Mouse (Mus musculus) liver, embryonic 16.5 days (tissue): ENCODE data around the gene Purb. TPM values are rescaled to one million over a fixed set of nuclear protein-coding genes. Genes with fewer than 3 reads are reported as not detected.

Experiments
- ATAC-seq: fragments of 200-750 bp; cut with Nextera tagmentation; 2 replicates; pipeline ENCODE4 v1.8.0; 2017; ENCODE audit warnings: low read depth, mild to moderate bottlenecking, moderate number of reproducible peaks, moderate library complexity
- H3K27ac ChIP-seq: fragments of 300-500 bp; sonication (generic); 2 replicates; pipeline ENCODE4 v1.5.1; 2014; ENCODE audit warnings: mild to moderate bottlenecking, low read length
- H3K27me3 ChIP-seq: fragments of 300-500 bp; sonication (generic); 2 replicates; pipeline ENCODE4 v1.6.1; 2014; ENCODE audit warnings: low read depth, low read length, mixed read lengths; ENCODE audit not compliant: control insufficient read depth, insufficient read depth
- H3K36me3 ChIP-seq: fragments of 300-500 bp; sonication (generic); 2 replicates; pipeline ENCODE4 v1.6.1; 2014; ENCODE audit warnings: mild to moderate bottlenecking; ENCODE audit not compliant: control insufficient read depth, insufficient read depth
- H3K4me1 ChIP-seq: fragments of 300-500 bp; sonication (generic); 2 replicates; pipeline ENCODE4 v1.6.1; 2014; ENCODE audit warnings: low read depth, low read length, mixed read lengths; ENCODE audit not compliant: control insufficient read depth
- H3K4me2 ChIP-seq: fragments of 300-500 bp; sonication (generic); 2 replicates; pipeline ENCODE4 v1.6.1; 2014; ENCODE audit warnings: low read depth, low read length, mixed read lengths
- H3K4me3 ChIP-seq: fragments of 300-500 bp; sonication (generic); 2 replicates; pipeline ENCODE4 v1.5.1; 2014; ENCODE audit warnings: low read depth, mild to moderate bottlenecking, low read length
- H3K9ac ChIP-seq: fragments of 300-500 bp; sonication (generic); 2 replicates; pipeline ENCODE4 v1.6.1; 2014; ENCODE audit warnings: low read depth, low read length
- H3K9me3 ChIP-seq: fragments of 300-500 bp; sonication (generic); replicated peaks from 2 replicates; pipeline ENCODE4 v1.6.1; 2016; ENCODE audit warnings: low read length; ENCODE audit not compliant: control insufficient read depth
- WGBS: fragments of 180-500 bp; shearing (Covaris S2); extraction: QIAGEN DNeasy Blood & Tissue Kit; methylation state at CpG from one replicate; pipeline ENCODE4 v1.1.7; 2014; ENCODE audit not compliant: insufficient replicate concordance; 5-methylcytosine and 5-hydroxymethylcytosine counted together
- polyA plus RNA-seq: library from polyadenylated mRNA; unstranded; fragments of >200 nt; fragmentation: Nextera tagmentation; extraction: Ambion mirVana; gene quantifications from 2 replicates; pipeline ENCODE4 v1.2.1, GENCODE M21; 2015

Gene Purb
- polyA plus RNA-seq, 1 experiment from 2014 or later: 7.3 TPM

DNA sequence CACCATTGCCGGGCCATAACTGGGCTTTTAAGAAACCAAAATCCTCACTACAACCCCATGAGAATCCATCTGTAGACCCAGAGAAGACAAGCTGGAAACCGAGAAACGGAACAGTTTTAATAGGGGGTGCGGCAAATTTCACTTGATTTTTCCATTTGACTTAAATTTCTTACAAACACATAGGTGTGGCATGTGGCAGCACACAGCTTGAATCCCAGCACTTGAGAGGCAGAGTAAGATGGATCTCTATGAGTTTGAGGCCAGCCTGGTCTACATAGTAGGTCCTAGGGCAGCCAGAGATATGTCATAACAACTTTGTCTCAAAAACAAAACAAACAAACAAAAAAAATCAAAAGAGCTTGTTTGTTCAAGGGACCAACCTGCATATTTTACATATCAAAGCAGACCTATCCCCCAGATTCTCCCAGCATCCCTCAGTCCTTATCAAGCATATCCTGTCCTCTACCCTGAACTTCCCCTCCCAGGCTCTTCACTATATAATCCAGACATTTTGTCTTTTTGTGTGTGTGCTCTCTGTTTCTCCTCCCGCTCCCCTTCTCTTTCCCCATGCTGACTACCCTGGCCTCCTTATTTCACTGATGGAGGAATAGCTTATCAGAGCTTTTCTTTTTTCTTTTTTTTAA lies 12.4 kb upstream of the Purb start:
- WGBS: 78% methylated on average over 5 of the region's 5 CpGs
- no peaks in the 10 kb centered on the region for H3K9me3 ChIP-seq
- no peaks in the 10 kb centered on the region for H3K27me3 ChIP-seq
- H3K36me3 ChIP-seq: no peaks in the 10 kb centered on the region
- ATAC-seq: no peak
- H3K27ac ChIP-seq: no peak overlapping the region
- no peak overlapping the region for H3K4me3 ChIP-seq
- H3K4me1 ChIP-seq: peaks cover 6% of the 10 kb centered on the region
- H3K9ac ChIP-seq: no peak overlapping the region
- H3K4me2 ChIP-seq: no peak overlapping the region

DNA sequence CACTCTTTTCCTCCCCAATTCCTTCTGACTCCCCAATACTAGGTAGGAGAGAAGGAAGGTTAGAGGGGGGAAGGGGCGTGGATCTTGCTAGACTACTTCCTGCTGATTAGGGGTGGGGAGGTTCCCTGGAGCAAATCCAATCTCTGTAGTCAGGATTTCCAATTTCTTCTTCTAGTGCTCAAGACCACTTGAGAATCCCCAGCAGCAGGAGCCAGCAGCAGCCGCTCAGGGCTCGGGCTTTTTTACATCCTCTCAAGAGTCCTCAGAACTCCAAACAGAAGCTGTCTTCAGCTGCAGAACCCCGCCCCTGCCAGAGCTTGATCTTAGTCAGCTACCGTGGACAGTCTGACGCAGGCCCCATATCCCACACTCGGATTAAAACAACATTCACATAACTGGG lies 11.8 kb upstream of the Purb start:
- Histone ChIP-seq H3K4me2 (no peak overlapping the region), H3K9me3 (no peaks in the 10 kb centered on the region), H3K9ac (no peak overlapping the region), H3K27me3 (no peaks in the 10 kb centered on the region), H3K36me3 (no peaks in the 10 kb centered on the region), H3K4me1 (peaks cover 6% of the 10 kb centered on the region), H3K4me3 (no peak overlapping the region), H3K27ac (no peak overlapping the region)
- WGBS: 55% methylated on average over 7 of the region's 7 CpGs
- ATAC-seq: no peak

- Histone ChIP-seq H3K4me2 (no peak overlapping the region), H3K36me3 (no peaks in the 10 kb centered on the region), H3K9me3 (no peaks in the 10 kb centered on the region), H3K4me3 (no peak overlapping the region), H3K4me1 (peaks cover 6% of the 10 kb centered on the region), H3K27ac (no peak overlapping the region), H3K27me3 (no peaks in the 10 kb centered on the region), H3K9ac (no peak overlapping the region)
- ATAC-seq: no peak
- 61% methylated on average over 6 of the region's 6 CpGs for WGBS
Measured at GRCm38 (mm10) chr11:6486916-6487315, 11.2 kb upstream of the Purb start.

DNA sequence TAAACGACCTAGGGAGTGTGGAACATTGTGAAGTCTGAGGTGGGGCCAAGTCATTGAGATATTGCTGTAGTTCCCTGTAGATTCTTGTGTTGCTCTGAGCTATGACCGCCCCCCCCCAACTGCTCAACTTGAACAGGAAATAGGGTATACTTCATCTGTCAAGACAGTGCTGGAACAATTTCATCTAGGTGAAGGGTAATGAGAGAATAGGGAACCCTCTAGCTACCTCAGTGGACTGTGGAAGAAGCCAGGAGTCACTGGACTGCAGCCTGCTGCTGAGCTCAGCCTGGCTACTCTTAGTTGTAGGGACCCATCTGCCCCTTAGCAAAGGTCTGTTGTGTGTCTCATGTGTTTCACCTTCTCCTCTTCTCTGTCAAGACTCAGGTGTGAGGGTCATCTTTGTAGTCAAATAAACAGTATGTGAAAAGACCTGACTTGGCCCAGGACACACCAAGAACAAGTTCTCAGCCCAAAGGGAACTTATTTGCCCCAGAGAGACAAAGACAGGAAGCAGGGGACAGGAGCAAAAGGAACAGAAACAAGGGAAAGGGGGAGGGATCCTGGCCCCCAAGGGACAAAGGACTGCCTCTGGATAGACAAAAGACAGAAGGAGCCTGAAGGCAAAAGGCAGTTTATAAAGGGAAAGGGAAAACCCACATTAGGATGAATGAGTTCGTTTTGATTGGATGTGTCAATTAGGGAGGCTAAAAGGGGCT lies 8.7 kb upstream of the Purb start:
- H3K9ac ChIP-seq: no peak overlapping the region
- no peak overlapping the region for H3K27ac ChIP-seq
- no peak for ATAC-seq
- H3K27me3 ChIP-seq: no peaks in the 10 kb centered on the region
- WGBS: 23% methylated on average over 3 of the region's 3 CpGs
- H3K4me3 ChIP-seq: no peak overlapping the region
- peaks cover 6% of the 10 kb centered on the region for H3K4me1 ChIP-seq
- no peak overlapping the region for H3K4me2 ChIP-seq
- H3K36me3 ChIP-seq: no peaks in the 10 kb centered on the region
- no peaks in the 10 kb centered on the region for H3K9me3 ChIP-seq

GRCm38 (mm10) chr11:6483103-6483502 lies 7.4 kb upstream of the Purb start:
- Histone ChIP-seq H3K4me1 (peaks cover 6% of the 10 kb centered on the region), H3K27ac (no peak overlapping the region), H3K4me2 (no peak overlapping the region), H3K36me3 (no peaks in the 10 kb centered on the region), H3K4me3 (no peak overlapping the region), H3K27me3 (no peaks in the 10 kb centered on the region), H3K9me3 (no peaks in the 10 kb centered on the region), H3K9ac (no peak overlapping the region)
- 34% methylated on average over 2 of the region's 2 CpGs for WGBS
- ATAC-seq: no peak

DNA sequence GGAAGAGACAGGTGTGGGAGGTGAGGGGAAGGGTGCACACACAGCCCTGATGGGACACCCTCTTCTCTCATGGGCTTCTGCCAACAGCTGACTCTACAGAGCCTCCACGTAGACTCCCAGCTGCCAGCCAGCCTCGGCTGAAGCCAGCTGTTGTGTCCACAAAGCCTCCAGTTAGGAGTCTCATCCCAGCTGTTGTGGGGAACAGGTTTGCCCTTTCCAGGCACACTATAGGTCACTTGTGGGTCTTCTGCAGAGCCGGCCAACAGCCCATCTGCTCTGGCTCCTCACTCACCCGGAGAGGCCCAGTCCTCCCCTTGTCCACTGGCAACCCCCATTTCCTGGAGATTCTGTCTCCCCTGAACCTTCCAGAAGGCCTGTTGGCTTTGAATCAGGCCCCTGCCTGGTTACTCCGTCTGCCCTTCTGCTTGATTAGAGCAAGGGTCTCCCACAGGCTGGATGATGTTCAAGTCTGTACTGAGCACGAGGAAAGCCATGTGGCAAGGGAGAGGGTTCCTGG lies 6.0 kb upstream of the Purb start:
- Histone ChIP-seq H3K36me3 (no peaks in the 10 kb centered on the region), H3K9ac (no peak overlapping the region), H3K27me3 (no peaks in the 10 kb centered on the region), H3K4me1 (peaks cover 3% of the 10 kb centered on the region), H3K9me3 (no peaks in the 10 kb centered on the region), H3K4me2 (no peak overlapping the region), H3K27ac (no peak overlapping the region), H3K4me3 (no peak overlapping the region)
- 52% methylated on average over 6 of the region's 6 CpGs for WGBS
- no peak for ATAC-seq

GRCm38 (mm10) chr11:6480681-6481405 lies 5.1 kb upstream of the Purb start:
- ATAC-seq: no peak
- Histone ChIP-seq H3K36me3 (no peaks in the 10 kb centered on the region), H3K9me3 (no peaks in the 10 kb centered on the region), H3K4me2 (no peak overlapping the region), H3K4me1 (peaks cover 3% of the 10 kb centered on the region), H3K4me3 (no peak overlapping the region), H3K27me3 (no peaks in the 10 kb centered on the region), H3K9ac (no peak overlapping the region), H3K27ac (no peak overlapping the region)
- 70% methylated on average over 13 of the region's 13 CpGs for WGBS

DNA sequence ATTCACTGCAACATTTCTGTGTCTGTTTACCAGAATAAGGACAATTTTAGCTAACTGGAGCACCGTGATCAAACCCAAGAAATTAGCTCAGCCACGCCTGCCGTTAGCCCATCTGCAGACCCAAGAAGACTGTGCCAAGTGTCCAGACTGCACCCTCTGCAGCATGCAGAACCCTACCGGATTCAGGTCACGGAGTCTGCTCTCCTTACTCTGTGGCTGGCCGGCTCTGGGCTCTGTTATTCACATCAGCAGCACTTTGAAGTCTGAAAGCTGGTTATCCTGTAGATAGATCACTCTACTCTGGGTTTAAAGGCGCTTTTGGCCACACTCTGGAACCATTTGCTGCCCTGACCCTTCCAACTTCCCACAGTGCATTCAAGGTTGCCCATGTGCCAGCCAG lies 4.5 kb upstream of the Purb start:
- ATAC-seq: no peak
- WGBS: 71% methylated on average over 7 of the region's 7 CpGs
- no peak overlapping the region for H3K4me3 ChIP-seq

DNA sequence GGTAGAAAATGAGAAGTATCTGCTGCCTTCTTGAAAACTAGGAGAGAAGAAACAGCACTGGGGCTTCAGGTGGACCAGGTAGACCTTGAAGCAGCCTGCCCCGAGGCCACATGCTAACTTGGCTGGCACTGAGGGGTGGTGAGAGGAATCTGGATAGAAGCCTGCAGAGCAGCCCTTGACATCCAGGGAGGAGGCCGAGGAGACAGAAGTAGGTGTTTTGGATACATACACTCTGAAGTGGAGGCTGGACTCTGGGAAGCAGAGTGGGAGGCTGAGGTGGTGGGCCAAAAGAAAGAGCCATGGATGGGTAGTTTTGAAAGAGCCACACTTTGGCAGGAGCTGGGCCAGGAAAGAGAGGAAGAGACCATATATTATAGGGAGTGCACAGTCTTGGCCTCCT lies 3.5 kb upstream of the Purb start:
- Histone ChIP-seq H3K4me2 (no peak overlapping the region), H3K9me3 (no peaks in the 10 kb centered on the region), H3K36me3 (no peaks in the 10 kb centered on the region), H3K9ac (no peak overlapping the region), H3K4me1 (peaks cover 6% of the 10 kb centered on the region), H3K4me3 (no peak overlapping the region), H3K27ac (no peak overlapping the region), H3K27me3 (no peaks in the 10 kb centered on the region)
- ATAC-seq: no peak
- 64% methylated on average over 2 of the region's 2 CpGs for WGBS

More for the DNA sequence above, 4.5 kb upstream of the Purb start:
- Histone ChIP-seq H3K4me2 (no peak overlapping the region), H3K9me3 (no peaks in the 10 kb centered on the region), H3K27me3 (no peaks in the 10 kb centered on the region), H3K27ac (no peak overlapping the region), H3K4me1 (peaks cover 3% of the 10 kb centered on the region), H3K36me3 (no peaks in the 10 kb centered on the region), H3K9ac (no peak overlapping the region)
